12 mouse cellular contexts compared by ENCODE assay signal in genomic region chr17:69603596-69603995, GRCm38 (mm10).
"Had no signal": no experiment of that assay in that cellular context is flagged by ENCODE, and none has a peak within 500 bp of the region (broad histone marks: within the 10 kb centered on the region; RNA-seq: fewer than 3 reads in every experiment).

No protein-coding gene starts in this region.

- H3K27me3 ChIP-seq: liver, embryonic 13.5 days; midbrain, embryonic 15.5 days; neural tube, embryonic 12.5 days; neural tube, embryonic 15.5 days had no signal

- H3K4me1 ChIP-seq: liver, embryonic 13.5 days; midbrain, embryonic 15.5 days; neural tube, embryonic 12.5 days had no signal

- H3K27ac ChIP-seq: liver, embryonic 13.5 days; midbrain, embryonic 15.5 days; neural tube, embryonic 12.5 days; neural tube, embryonic 15.5 days had no signal

- H3K4me3 ChIP-seq: liver, embryonic 13.5 days; midbrain, embryonic 15.5 days; neural tube, embryonic 12.5 days; neural tube, embryonic 15.5 days had no signal

- DNase-seq: kidney, postnatal 14 days; kidney, postnatal 4 days; liver, embryonic 13.5 days; lung, adult 2 months; lung, postnatal 14 days; lung, postnatal 4 days; retina, postnatal 1 day; thymus, adult 18-20 months; thymus, postnatal 36 days had no signal
